Mouse (Mus musculus) cerebellum, adult 2 months (tissue): ENCODE data around the gene Exoc6.

Source experiments
- CTCF ChIP-seq: fragments of 200-500 bp; IDR thresholded peaks from 2 replicates; pipeline ENCODE4 v1.5.1; 2011; ENCODE audit warnings: low read depth, mild to moderate bottlenecking, control low read depth, low read length, moderate library complexity, borderline replicate concordance; ENCODE audit not compliant: insufficient read depth
- POLR2A ChIP-seq: fragments of 200-500 bp; IDR thresholded peaks from 2 replicates; pipeline ENCODE4 v1.6.1; 2011; ENCODE audit warnings: low read length, control low read depth, borderline replicate concordance; ENCODE audit not compliant: insufficient read depth

GRCm38 (mm10) chr19:37546776-37547175 lies 3.4 kb upstream of the Exoc6 start:
- TF ChIP-seq CTCF (no peak), POLR2A (no peak)
